Mouse (Mus musculus) thymus, adult 2 months (tissue): ENCODE measurements at regions not wholly inside any gene's neighbourhood (a gene's known extent, or its start where the extent isn't known, plus 50 kb on each side); places are given as distances from the start of the nearest gene placed in this dataset.

Source experiments
- CTCF ChIP-seq: fragments of 200-500 bp; IDR thresholded peaks from 2 replicates; pipeline ENCODE4 v1.5.1; 2012; ENCODE audit warnings: mild to moderate bottlenecking, control low read depth, low read length, moderate library complexity, borderline replicate concordance; ENCODE audit not compliant: control insufficient read depth, poor library complexity, insufficient read depth; ENCODE audit errors: extremely low read depth
- POLR2A ChIP-seq: fragments of 200-500 bp; IDR thresholded peaks from 2 replicates; pipeline ENCODE4 v1.6.1; 2012; ENCODE audit warnings: mild to moderate bottlenecking, low read length, control low read depth, moderate library complexity; ENCODE audit not compliant: control insufficient read depth, poor library complexity, insufficient read depth; ENCODE audit errors: extremely low read depth

GRCm38 (mm10) chr8:41532212-41532611, 115.3 kb upstream of the Frg1 start:
- no peak for TF ChIP-seq CTCF
- TF ChIP-seq POLR2A: no peak
